Mouse (Mus musculus): ENCODE measurements around the gene Tmem54.

DNA sequence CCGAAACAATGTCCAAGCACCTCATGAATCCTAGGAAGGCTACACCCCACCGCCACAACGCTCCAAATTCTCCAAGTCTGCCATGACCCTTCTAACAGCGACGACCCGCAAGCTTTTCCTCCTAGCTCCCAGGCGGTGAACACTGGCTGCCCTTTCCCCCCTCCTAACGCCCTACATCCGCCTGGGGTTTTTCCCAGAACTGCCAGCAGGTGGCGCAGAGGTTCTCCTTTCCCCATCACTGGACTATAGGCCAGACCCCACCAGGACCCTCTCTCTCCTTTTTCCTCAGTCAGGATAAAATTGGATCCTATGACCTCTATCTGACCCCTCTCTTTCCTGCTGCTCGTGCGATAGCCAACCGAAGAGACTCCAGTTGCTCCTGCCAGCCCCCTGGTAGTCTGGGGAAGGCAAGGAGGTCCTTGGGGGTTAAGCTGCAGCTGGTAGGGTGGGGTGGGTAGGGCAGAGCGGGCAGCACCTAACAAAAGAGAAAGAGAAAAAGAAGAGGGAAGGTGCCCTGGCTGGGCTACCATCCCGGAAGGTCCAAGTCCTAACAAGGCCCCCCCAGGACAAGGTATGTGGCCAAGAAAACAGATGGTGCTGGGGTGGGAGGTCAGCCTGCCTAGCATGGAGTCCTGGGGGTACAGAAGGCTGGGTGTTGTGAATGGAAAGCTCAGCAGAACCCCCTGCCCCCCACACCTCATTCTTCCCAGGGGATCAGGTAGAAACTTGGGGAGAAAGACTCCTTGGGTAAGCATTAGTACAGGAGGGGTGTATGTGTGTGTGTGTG lies 29.6 kb downstream of the Tmem54 start:
- TF ChIP-seq HCFC1 (IDR thresholded peaks at IDR 0.05; ENCODE audit: borderline replicate concordance, insufficient read depth, low read length) (no peak), ZNF384 (IDR thresholded peaks at IDR 0.05; ENCODE audit: low read depth, low read length) (no peak), ZC3H11A (IDR thresholded peaks at IDR 0.05; ENCODE audit: borderline replicate concordance, low read depth, low read length) (no peak)
